Mouse (Mus musculus): ENCODE data around the gene Gsto2.

Gsto2 gene

GRCm38 (mm10) chr19:47857957-47858942 is 7.1 kb upstream of the Gsto2 start:
- no peak for DNase-seq (ENCODE audit: low spot score)

- no peak for DNase-seq (ENCODE audit: low spot score)
Measured at GRCm38 (mm10) chr19:47859180-47859579, 6.2 kb upstream of the Gsto2 start.

GRCm38 (mm10) chr19:47862581-47862980 is 2.8 kb upstream of the Gsto2 start:
- no peak for DNase-seq (ENCODE audit: low spot score)

- no peak for DNase-seq (ENCODE audit: low spot score)
Measured at GRCm38 (mm10) chr19:47864051-47864450, 1.3 kb upstream of the Gsto2 start.

- DNase-seq (ENCODE audit: low spot score), result no peak
Measured at GRCm38 (mm10) chr19:47864721-47865120, 613 bp upstream of the Gsto2 start.

- peak; percentile 21 for DNase-seq (ENCODE audit: low spot score)
Measured at GRCm38 (mm10) chr19:47867628-47868175, 2.4 kb downstream of the Gsto2 start.

GRCm38 (mm10) chr19:47868951-47869350 is 3.6 kb downstream of the Gsto2 start:
- DNase-seq (ENCODE audit: low spot score), result no peak

GRCm38 (mm10) chr19:47869516-47869915 is 4.2 kb downstream of the Gsto2 start:
- DNase-seq (ENCODE audit: low spot score), result no peak

- DNase-seq (ENCODE audit: low spot score), result no peak
Measured at GRCm38 (mm10) chr19:47870102-47870666, 4.8 kb downstream of the Gsto2 start.

GRCm38 (mm10) chr19:47871515-47871914 is 6.2 kb downstream of the Gsto2 start:
- no peak for DNase-seq (ENCODE audit: low spot score)

- DNase-seq (ENCODE audit: low spot score), result no peak
Measured at GRCm38 (mm10) chr19:47876252-47876651, 10.9 kb downstream of the Gsto2 start.

- no peak for DNase-seq (ENCODE audit: low spot score)
Measured at GRCm38 (mm10) chr19:47881538-47881937, 16.2 kb downstream of the Gsto2 start.

GRCm38 (mm10) chr19:47882151-47882881 is 17.0 kb downstream of the Gsto2 start:
- peak; percentile 91 for DNase-seq (ENCODE audit: low spot score)

GRCm38 (mm10) chr19:47882882-47883254 is 17.5 kb downstream of the Gsto2 start:
- DNase-seq (ENCODE audit: low spot score), result no peak

GRCm38 (mm10) chr19:47884296-47885085 is 19.2 kb downstream of the Gsto2 start:
- DNase-seq (ENCODE audit: low spot score), result no peak

GRCm38 (mm10) chr19:47885191-47885743 is 19.9 kb downstream of the Gsto2 start:
- no peak for DNase-seq (ENCODE audit: low spot score)

- no peak for DNase-seq (ENCODE audit: low spot score)
Measured at GRCm38 (mm10) chr19:47885886-47886285, 20.6 kb downstream of the Gsto2 start.

GRCm38 (mm10) chr19:47886617-47887016 is 21.3 kb downstream of the Gsto2 start:
- DNase-seq (ENCODE audit: low spot score), result no peak

GRCm38 (mm10) chr19:47887417-47887816 is 22.1 kb downstream of the Gsto2 start:
- DNase-seq (ENCODE audit: low spot score), result no peak

- DNase-seq (ENCODE audit: low spot score), result no peak
Measured at GRCm38 (mm10) chr19:47888037-47888436, 22.7 kb downstream of the Gsto2 start.

GRCm38 (mm10) chr19:47890489-47891130 is 25.3 kb downstream of the Gsto2 start:
- no peak for DNase-seq (ENCODE audit: low spot score)

Data from testis, postnatal 10 days (tissue).